16 mouse cellular contexts compared by ENCODE assay signal in genomic region chr9:72779733-72780132, GRCm38 (mm10). TPM values are rescaled to one million over a fixed set of nuclear protein-coding genes. Genes with fewer than 3 reads are reported as not detected.
DNase-seq lines count a peak whose midpoint lies in the region; ATAC-seq and TF ChIP-seq lines count a peak whose summit lies in the region.
"Had no signal": no experiment of that assay in that cellular context is flagged by ENCODE, and none has a peak within 500 bp of the region (broad histone marks: within the 10 kb centered on the region; RNA-seq: fewer than 3 reads in every experiment).

No protein-coding gene starts in this region.

- H3K9me3 ChIP-seq in heart, embryonic 14.5 days (ENCODE audit: control insufficient read depth, low read length) = no peaks in the 10 kb centered on the region
- H3K9me3 ChIP-seq in lung, embryonic 14.5 days (ENCODE audit: low read depth, low read length) = no peaks in the 10 kb centered on the region; the same call in 1 of the 2 replicates
- no peaks in the 10 kb centered on the region for H3K9me3 ChIP-seq in midbrain, embryonic 14.5 days (ENCODE audit: control insufficient read depth, low read length)
- H3K9me3 ChIP-seq: hindbrain, embryonic 15.5 days; liver, embryonic 12.5 days had no signal

- H3K4me1 ChIP-seq in heart, embryonic 14.5 days (ENCODE audit: control insufficient read depth in 2 of 2, insufficient read depth in 2 of 2, low read length in 2 of 2) = peaks cover 28 to 31% of the 10 kb centered on the region in 2 experiments
- peaks cover 18% of the 10 kb centered on the region for H3K4me1 ChIP-seq in lung, embryonic 14.5 days (ENCODE audit: insufficient read depth)
- H3K4me1 ChIP-seq in midbrain, embryonic 14.5 days (ENCODE audit: control insufficient read depth, insufficient read depth, low read length) = no peaks in the 10 kb centered on the region

- H3K9ac ChIP-seq in heart, embryonic 14.5 days (ENCODE audit: low read length) = no peak overlapping the region
- H3K9ac ChIP-seq in lung, embryonic 14.5 days = no peak overlapping the region
- no peak overlapping the region for H3K9ac ChIP-seq in midbrain, embryonic 14.5 days (replicated peaks; ENCODE audit: low read length)
- H3K9ac ChIP-seq: hindbrain, embryonic 15.5 days; liver, embryonic 12.5 days had no signal

- WGBS in heart, embryonic 14.5 days = 6% methylated on average over 4 of the region's 4 CpGs
- 11% methylated on average over 4 of the region's 4 CpGs for WGBS in lung, embryonic 14.5 days
- 11% methylated on average over 4 of the region's 4 CpGs for WGBS in midbrain, embryonic 14.5 days

- H3K4me2 ChIP-seq in heart, embryonic 14.5 days (ENCODE audit: low read length) = peak overlapping the region; percentile 58
- 0 out of 2 replicates have a peak overlapping the region, but pooled peaks have one; percentile 3 for H3K4me2 ChIP-seq in lung, embryonic 14.5 days
- no peak overlapping the region for H3K4me2 ChIP-seq in midbrain, embryonic 14.5 days (ENCODE audit: low read length)
- H3K4me2 ChIP-seq: hindbrain, embryonic 15.5 days; liver, embryonic 12.5 days had no signal

- no peaks in the 10 kb centered on the region for H3K27me3 ChIP-seq in heart, embryonic 14.5 days (ENCODE audit: control insufficient read depth, insufficient read depth, low read length)
- H3K27me3 ChIP-seq in lung, embryonic 14.5 days (ENCODE audit: insufficient read depth, low read length) = no peaks in the 10 kb centered on the region
- H3K27me3 ChIP-seq in midbrain, embryonic 14.5 days (ENCODE audit: control insufficient read depth, insufficient read depth, low read length) = no peaks in the 10 kb centered on the region
- H3K27me3 ChIP-seq: hindbrain, embryonic 15.5 days had no signal

- H3K27ac ChIP-seq in heart, embryonic 14.5 days (replicated peaks in 1 of 2; ENCODE audit: control insufficient read depth in 1 of 2, insufficient read depth in 1 of 2, low read depth in 2 of 2, low read length in 2 of 2) = peak overlapping the region; percentile 43 to 75
- H3K27ac ChIP-seq in lung, embryonic 14.5 days (ENCODE audit: low read depth) = no peak overlapping the region
- H3K27ac ChIP-seq in midbrain, embryonic 14.5 days (replicated peaks; ENCODE audit: low read depth, low read length) = no peak overlapping the region
- H3K27ac ChIP-seq: gastrocnemius, adult 2 months; hindbrain, embryonic 15.5 days; liver, embryonic 12.5 days had no signal

- H3K36me3 ChIP-seq in heart, embryonic 14.5 days (ENCODE audit: control insufficient read depth, insufficient read depth, low read length) = no peaks in the 10 kb centered on the region
- H3K36me3 ChIP-seq in lung, embryonic 14.5 days (ENCODE audit: insufficient read depth) = no peaks in the 10 kb centered on the region
- H3K36me3 ChIP-seq in midbrain, embryonic 14.5 days (ENCODE audit: control insufficient read depth, insufficient read depth, low read length) = no peaks in the 10 kb centered on the region
- H3K36me3 ChIP-seq: hindbrain, embryonic 15.5 days; liver, embryonic 12.5 days had no signal

- no peak for DNase-seq in heart, adult 9 months (ENCODE audit: low spot score in 2 of 2)
- DNase-seq in lung, embryonic 14.5 days = no peak
- DNase-seq in lung, postnatal 4 days = no peak
- DNase-seq in R1 (ENCODE audit: low read depth, low spot score) = peak; percentile 94
- DNase-seq in midbrain, embryonic 14.5 days = peak; percentile 33
- no peak for DNase-seq in left cerebral cortex, adult 11 months (ENCODE audit: low spot score)
- DNase-seq in adrenal gland, postnatal 14 days = no peak
- DNase-seq: adrenal gland, postnatal 25 days; gastrocnemius, adult 2 months; lung, postnatal 36 days; right cerebral cortex, adult 18-20 months; thymus, postnatal 25 days had no signal

- 0 out of 2 replicates have a peak, but pooled peaks have one; percentile 27 for ATAC-seq in heart, embryonic 14.5 days (ENCODE audit: insufficient number of reproducible peaks, insufficient read depth, low FRiP score, low read depth)
- no peak for ATAC-seq in lung, embryonic 14.5 days (ENCODE audit: insufficient read depth)
- no peak for ATAC-seq in midbrain, embryonic 14.5 days (ENCODE audit: low FRiP score, low TSS enrichment)
- ATAC-seq: liver, embryonic 12.5 days had no signal

- H3K4me3 ChIP-seq in heart, embryonic 14.5 days (ENCODE audit: control insufficient read depth in 1 of 2, insufficient read depth in 1 of 2, low read depth in 1 of 2, low read length in 2 of 2) = peak overlapping the region in 1 of 2 experiments; percentile 12; a peak in 1 of 4 replicates
- H3K4me3 ChIP-seq in lung, embryonic 14.5 days (ENCODE audit: low read depth, low read length) = no peak overlapping the region
- no peak overlapping the region for H3K4me3 ChIP-seq in midbrain, embryonic 14.5 days (replicated peaks; ENCODE audit: low read depth, low read length)
- H3K4me3 ChIP-seq: gastrocnemius, adult 2 months; hindbrain, embryonic 15.5 days; liver, embryonic 12.5 days had no signal

- TF ChIP-seq CTCF in lung, embryonic 14.5 days (IDR thresholded peaks at IDR 0.05; ENCODE audit: low read depth) = peak; percentile 6; the same call in 1 of the 2 replicates

RNA-seq across cellular contexts. Expression of gene Prtg, which starts 26.9 kb away (rescaled TPM):
- 0.82 and 1.1 TPM in 2 replicates for polyA plus RNA-seq in heart, embryonic 14.5 days (2014; fragmentation: Nextera tagmentation; extraction: Ambion mirVana)
- 1.3 TPM in 2 replicates for polyA plus RNA-seq in lung, embryonic 14.5 days (2014; fragmentation: Nextera tagmentation; extraction: Ambion mirVana)
- polyA plus RNA-seq in midbrain, embryonic 14.5 days (2014; fragmentation: Nextera tagmentation; extraction: Ambion mirVana) = 0.30 and 0.54 TPM in 2 replicates
- 0.22 and 0.45 TPM in 2 replicates for total RNA-seq in adrenal gland, postnatal 14 days (2021)
- total RNA-seq: common myeloid progenitor, adult 5-6 weeks had no signal

Comparison
In these comparisons a context has a peak if more than half of its experiments do, and no peak if none do; other contexts are left out.
1. H3K27ac ChIP-seq: peak in heart, embryonic 14.5 days (2 of 2); none in lung, embryonic 14.5 days (single experiment) and midbrain, embryonic 14.5 days (single experiment).
2. DNase-seq: peak in R1 (single experiment) and midbrain, embryonic 14.5 days (single experiment); none in heart, adult 9 months (0 of 2), lung, embryonic 14.5 days (single experiment), lung, postnatal 4 days (0 of 2), left cerebral cortex, adult 11 months (single experiment) and adrenal gland, postnatal 14 days (single experiment).